Mouse (Mus musculus) CH12.LX (cell line): Measurements from ENCODE around the gene Anks3. TPM values are rescaled to one million over a fixed set of nuclear protein-coding genes. Genes with fewer than 3 reads are reported as not detected.

Experiments
- DNase-seq: peaks from one replicate; pipeline ENCODE4 v3.0.0-alpha.2; 2013; ENCODE audit errors: extremely low read depth
- H3K27ac ChIP-seq: 2 replicates; pipeline ENCODE4 v1.5.1; 2012; ENCODE audit warnings: low read depth, mild to moderate bottlenecking, control low read depth, moderate library complexity; ENCODE audit not compliant: insufficient read depth
- H3K27me3 ChIP-seq: replicated peaks from 2 replicates; pipeline ENCODE3; 2012; ENCODE audit warnings: inconsistent platforms
- H3K36me3 ChIP-seq, 2 experiments: replicated peaks in 1 of 2; 2 replicates each; pipeline versions ENCODE3 to v1.6.1; 2012; ENCODE audit warnings: inconsistent platforms in 1 of 2, low read length in 1 of 2, mild to moderate bottlenecking in 1 of 2, mixed read lengths in 1 of 2, moderate library complexity in 1 of 2; ENCODE audit not compliant: control insufficient read depth in 1 of 2, insufficient read depth in 1 of 2
- H3K4me1 ChIP-seq, 2 experiments: 2 replicates each; pipeline ENCODE4 v1.6.1; 2012; ENCODE audit warnings: inconsistent platforms in 1 of 2, moderate library complexity in 1 of 2; ENCODE audit not compliant: insufficient read depth in 2 of 2, control insufficient read depth in 1 of 2
- H3K4me2 ChIP-seq: 2 replicates; pipeline ENCODE4 v1.6.1; 2012; ENCODE audit warnings: low read depth, mild to moderate bottlenecking, control low read depth; ENCODE audit not compliant: poor library complexity, insufficient read depth, severe bottlenecking
- H3K4me3 ChIP-seq, 3 experiments: fragments of 150-350 bp in 1 of 3; sonication (generic) in 1 of 3; replicated peaks in 1 of 3; 2 replicates each; pipeline versions ENCODE3 to v1.5.1; 2011 to 2012; ENCODE audit warnings: low read depth in 2 of 3, low read length in 2 of 3, mild to moderate bottlenecking in 2 of 3, moderate library complexity in 2 of 3, control low read depth in 1 of 3, improper control_type of control experiment in 1 of 3, inconsistent platforms in 1 of 3, mixed read lengths in 1 of 3; ENCODE audit not compliant: poor library complexity in 1 of 3
- H3K79me2 ChIP-seq: replicated peaks from 2 replicates; pipeline ENCODE4 v1.6.1; 2012; ENCODE audit warnings: mild to moderate bottlenecking, moderate library complexity; ENCODE audit not compliant: control insufficient read depth, poor library complexity, insufficient read depth, severe bottlenecking; ENCODE audit errors: extremely low read depth
- H3K9ac ChIP-seq: 2 replicates; pipeline ENCODE4 v1.6.1; 2012; ENCODE audit warnings: low read depth, mild to moderate bottlenecking, control low read depth, moderate library complexity; ENCODE audit not compliant: insufficient read depth
- H3K9me3 ChIP-seq: replicated peaks from 2 replicates; pipeline ENCODE3; 2012; ENCODE audit warnings: low read length, inconsistent platforms, mixed read lengths
- BHLHE40 ChIP-seq: IDR thresholded peaks from 2 replicates; pipeline ENCODE4 v1.6.1; 2011; ENCODE audit warnings: mild to moderate bottlenecking, low read depth, low read length, improper control_type of control experiment
- CHD1 ChIP-seq: IDR thresholded peaks from 2 replicates; pipeline ENCODE4 v1.6.1; 2012; ENCODE audit warnings: low read depth, low read length, improper control_type of control experiment, inconsistent platforms
- CHD2 ChIP-seq: IDR thresholded peaks from 2 replicates; pipeline ENCODE4 v1.6.1; 2011; ENCODE audit warnings: low read length, improper control_type of control experiment
- CTCF ChIP-seq, 2 experiments: IDR thresholded peaks in 1 of 2; conservative IDR thresholded peaks in 1 of 2; 2 replicates each; pipeline ENCODE4 v1.5.1; 2011 to 2012; ENCODE audit warnings: low read depth in 2 of 2, low read length in 2 of 2, improper control_type of control experiment in 1 of 2, inconsistent platforms in 1 of 2, mild to moderate bottlenecking in 1 of 2, moderate library complexity in 1 of 2
- E2F4 ChIP-seq: IDR thresholded peaks from 2 replicates; pipeline ENCODE4 v1.6.1; 2011; ENCODE audit warnings: low read depth, low read length, improper control_type of control experiment; ENCODE audit not compliant: insufficient replicate concordance
- ELF1 ChIP-seq: IDR thresholded peaks from 2 replicates; pipeline ENCODE4 v1.6.1; 2014; ENCODE audit warnings: low read depth, mild to moderate bottlenecking, inconsistent platforms, low read length, improper control_type of control experiment
- EP300 ChIP-seq: IDR thresholded peaks from 2 replicates; pipeline ENCODE4 v1.6.1; 2011; ENCODE audit warnings: low read length, improper control_type of control experiment
- ETS1 ChIP-seq: conservative IDR thresholded peaks from 2 replicates; pipeline ENCODE4 v1.6.1; 2012; ENCODE audit warnings: low read depth, mild to moderate bottlenecking, inconsistent platforms, low read length, improper control_type of control experiment, moderate library complexity
- GABPA ChIP-seq: IDR thresholded peaks from 2 replicates; pipeline ENCODE4 v1.6.1; 2012; ENCODE audit warnings: low read depth, low read length, improper control_type of control experiment, inconsistent platforms; ENCODE audit not compliant: insufficient replicate concordance
- HCFC1 ChIP-seq: IDR thresholded peaks from 2 replicates; pipeline ENCODE4 v1.6.1; 2012; ENCODE audit warnings: low read depth, mild to moderate bottlenecking, inconsistent platforms, low read length, improper control_type of control experiment
- IRF4 ChIP-seq: IDR thresholded peaks from 2 replicates; pipeline ENCODE4 v1.6.1; 2014; ENCODE audit warnings: low read depth, mild to moderate bottlenecking, inconsistent platforms, low read length, improper control_type of control experiment
- JUN ChIP-seq: IDR thresholded peaks from 2 replicates; pipeline ENCODE4 v1.6.1; 2011; ENCODE audit warnings: low read depth, mild to moderate bottlenecking, low read length, improper control_type of control experiment, moderate library complexity; ENCODE audit not compliant: insufficient read depth
- JUND ChIP-seq: conservative IDR thresholded peaks from 2 replicates; pipeline ENCODE4 v1.6.1; 2011; ENCODE audit warnings: low read depth, low read length, improper control_type of control experiment
- KAT2A ChIP-seq: IDR thresholded peaks from 2 replicates; pipeline ENCODE4 v1.6.1; 2012; ENCODE audit warnings: low read length, improper control_type of control experiment, inconsistent platforms; ENCODE audit not compliant: insufficient replicate concordance
- MAFK ChIP-seq: IDR thresholded peaks from 2 replicates; pipeline ENCODE4 v1.6.1; 2011; ENCODE audit warnings: low read length, improper control_type of control experiment; ENCODE audit not compliant: insufficient replicate concordance
- MAX ChIP-seq: IDR thresholded peaks from 2 replicates; pipeline ENCODE4 v1.6.1; 2011; ENCODE audit warnings: low read length, improper control_type of control experiment
- MAZ ChIP-seq: IDR thresholded peaks from 2 replicates; pipeline ENCODE4 v1.6.1; 2012; ENCODE audit warnings: low read depth, mild to moderate bottlenecking, inconsistent platforms, low read length, improper control_type of control experiment, moderate library complexity
- MEF2A ChIP-seq: IDR thresholded peaks from 2 replicates; pipeline ENCODE4 v1.6.1; 2014; ENCODE audit warnings: low read depth, mild to moderate bottlenecking, inconsistent platforms, low read length, improper control_type of control experiment, borderline replicate concordance
- MXI1 ChIP-seq: IDR thresholded peaks from 2 replicates; pipeline ENCODE4 v1.6.1; 2011; ENCODE audit warnings: mild to moderate bottlenecking, low read depth, low read length, improper control_type of control experiment
- MYC ChIP-seq: IDR thresholded peaks from 2 replicates; pipeline ENCODE4 v1.6.1; 2011; ENCODE audit warnings: low read depth, mild to moderate bottlenecking, improper control_type of control experiment, low read length
- NELFE ChIP-seq: IDR thresholded peaks from 2 replicates; pipeline ENCODE4 v1.6.1; 2011; ENCODE audit warnings: low read depth, low read length, improper control_type of control experiment
- NRF1 ChIP-seq: IDR thresholded peaks from 2 replicates; pipeline ENCODE4 v1.6.1; 2014; ENCODE audit warnings: low read depth, mild to moderate bottlenecking, inconsistent platforms, low read length, improper control_type of control experiment, moderate library complexity
- PAX5 ChIP-seq: IDR thresholded peaks from 2 replicates; pipeline ENCODE4 v1.6.1; 2012; ENCODE audit warnings: low read length, inconsistent platforms, mixed read lengths
- POLR2A ChIP-seq: IDR thresholded peaks from 2 replicates; pipeline ENCODE4 v1.6.1; 2011; ENCODE audit warnings: low read depth, mild to moderate bottlenecking, improper control_type of control experiment, low read length
- POLR2AphosphoS2 ChIP-seq: IDR thresholded peaks from 2 replicates; pipeline ENCODE4 v1.6.1; 2011; ENCODE audit warnings: low read depth, low read length, improper control_type of control experiment
- RAD21 ChIP-seq: IDR thresholded peaks from 2 replicates; pipeline ENCODE4 v1.6.1; 2011; ENCODE audit warnings: low read depth, mild to moderate bottlenecking, low read length, improper control_type of control experiment, moderate library complexity
- RCOR1 ChIP-seq: conservative IDR thresholded peaks from 2 replicates; pipeline ENCODE4 v1.6.1; 2012; ENCODE audit warnings: low read depth, mild to moderate bottlenecking, inconsistent platforms, low read length, improper control_type of control experiment
- SIN3A ChIP-seq: IDR thresholded peaks from 2 replicates; pipeline ENCODE4 v1.6.1; 2012; ENCODE audit warnings: low read length, improper control_type of control experiment, inconsistent platforms
- SMC3 ChIP-seq: IDR thresholded peaks from 2 replicates; pipeline ENCODE4 v1.6.1; 2011; ENCODE audit warnings: low read depth, low read length, improper control_type of control experiment
- TBP ChIP-seq: conservative IDR thresholded peaks from 2 replicates; pipeline ENCODE4 v1.6.1; 2011; ENCODE audit warnings: low read depth, low read length, improper control_type of control experiment
- TCF12 ChIP-seq: IDR thresholded peaks from 2 replicates; pipeline ENCODE4 v1.6.1; 2014; ENCODE audit warnings: low read depth, mild to moderate bottlenecking, inconsistent platforms, low read length, improper control_type of control experiment
- UBTF ChIP-seq: IDR thresholded peaks from 2 replicates; pipeline ENCODE4 v1.6.1; 2012; ENCODE audit warnings: low read depth, mild to moderate bottlenecking, inconsistent platforms, low read length, improper control_type of control experiment, moderate library complexity
- USF1 ChIP-seq: IDR thresholded peaks from 2 replicates; pipeline ENCODE4 v1.6.1; 2014; ENCODE audit warnings: low read depth, mild to moderate bottlenecking, inconsistent platforms, low read length, improper control_type of control experiment
- USF2 ChIP-seq: conservative IDR thresholded peaks from 2 replicates; pipeline ENCODE4 v1.6.1; 2011; ENCODE audit warnings: low read depth, low read length, improper control_type of control experiment
- ZC3H11A ChIP-seq: IDR thresholded peaks from 2 replicates; pipeline ENCODE4 v1.6.1; 2012; ENCODE audit warnings: low read depth, mild to moderate bottlenecking, inconsistent platforms, low read length, improper control_type of control experiment
- ZKSCAN1 ChIP-seq: IDR thresholded peaks from 2 replicates; pipeline ENCODE4 v1.6.1; 2012; ENCODE audit warnings: low read depth, inconsistent platforms, low read length, improper control_type of control experiment, borderline replicate concordance
- ZMIZ1 ChIP-seq: IDR thresholded peaks from 2 replicates; pipeline ENCODE4 v1.6.1; 2012; ENCODE audit warnings: low read depth, mild to moderate bottlenecking, inconsistent platforms, low read length, improper control_type of control experiment
- ZNF384 ChIP-seq: IDR thresholded peaks from 2 replicates; pipeline ENCODE4 v1.6.1; 2012; ENCODE audit warnings: low read depth, low read length, improper control_type of control experiment, inconsistent platforms
- dilution Hi-C: fragments of 300-500 bp; cut with MboI; formaldehyde crosslinking; loops from 2 replicates; pipeline ENCODE4 v1.14.3; 2020; ENCODE audit warnings: low sequenced_read_pairs; ENCODE audit not compliant: extremely low pct_unique_long_range_greater_than_20kb, extremely low pct_ligation_motif_present
- in situ Hi-C: fragments of 300-500 bp; cut with MboI; formaldehyde crosslinking; loops from 3 replicates; pipeline ENCODE4 v1.14.3; 2019; ENCODE audit warnings: low sequenced_read_pairs, low pct_ligation_motif_present, low pct_unique_long_range_greater_than_20kb, mixed read lengths
- polyA plus RNA-seq: library from polyadenylated mRNA; unstranded; fragments of >175 nt; gene quantifications from 2 replicates; pipeline ENCODE4 v1.2.1, GENCODE M21; 2012; ENCODE audit warnings: low read depth; ENCODE audit not compliant: insufficient read length
- total RNA-seq, 2 experiments: library from RNA; depleted of rRNA; stranded (reverse); fragments of 300-350 nt in 1 of 2; fragments of >200 nt in 1 of 2; gene quantifications; 2 replicates each; pipeline ENCODE4 v1.2.3; 2012 to 2014

Anks3 gene
- total and polyA plus RNA-seq, 3 experiments: 17.0 to 34.9 (median 24.4) TPM

GRCm38 (mm10) chr16:5013054-5013838, 49.2 kb upstream of the Anks3 start, which contains the start of gene Rogdi:
Gene Rogdi, minus strand, starts transcription at chr16:5013553.
- peak within 1 kb of the TSS; percentile 11; the same call in 1 of the 2 replicates for H3K9ac ChIP-seq
- no peaks in the 10 kb centered on the region for H3K9me3 ChIP-seq
- no peak for TF ChIP-seq MYC
- TF ChIP-seq RAD21: no peak
- TF ChIP-seq ZKSCAN1: 0 out of 2 replicates have a peak, but pooled peaks have one; percentile 17
- TF ChIP-seq MAFK: no peak
- peak; percentile 81 for TF ChIP-seq TCF12
- TF ChIP-seq RCOR1: no peak
- no peak for TF ChIP-seq ZC3H11A
- no peak for TF ChIP-seq CHD1
- TF ChIP-seq NRF1: peak; percentile 60
- TF ChIP-seq CHD2: peak; percentile 94
- TF ChIP-seq KAT2A: 0 out of 2 replicates have a peak, but pooled peaks have one; percentile 61
- TF ChIP-seq IRF4: peak; percentile 21; the same call in 1 of the 2 replicates
- no peak for TF ChIP-seq ZNF384
- no peak for TF ChIP-seq GABPA
- TF ChIP-seq BHLHE40: peak; percentile 68; the same call in 1 of the 2 replicates
- peak in 1 of 2 experiments; percentile 49; a peak in 2 of 4 replicates for TF ChIP-seq CTCF (conservative IDR thresholded peaks at IDR 0.05 in 1 of 2, IDR thresholded peaks at IDR 0.05 in 1 of 2; ENCODE audit: low read depth in 2 of 2, low read length in 2 of 2)
- peak; percentile 21 for TF ChIP-seq SMC3
- no peak for TF ChIP-seq ETS1
- TF ChIP-seq JUND: no peak
- TF ChIP-seq MEF2A: peak; percentile 74
- peak; percentile 77; the same call in 1 of the 2 replicates for TF ChIP-seq NELFE
- TF ChIP-seq TBP: 0 out of 2 replicates have a peak, but pooled peaks have one; percentile 36
- no peak; the same call in 1 of the 2 replicates for TF ChIP-seq UBTF
- no peak for TF ChIP-seq MAZ
- no peak for TF ChIP-seq EP300
- peak; percentile 53 for TF ChIP-seq HCFC1
- peak; percentile 67; the same call in 1 of the 2 replicates for TF ChIP-seq E2F4
- TF ChIP-seq USF1: peak; percentile 28
- no peak for TF ChIP-seq PAX5
- TF ChIP-seq MAX: peak; percentile 60; the same call in 1 of the 2 replicates
- peak; percentile 96 for TF ChIP-seq ZMIZ1
- TF ChIP-seq POLR2A: peak; percentile 85
- no peak for TF ChIP-seq JUN
- TF ChIP-seq MXI1: peak; percentile 88
- TF ChIP-seq ELF1: peak; percentile 59; the same call in 1 of the 2 replicates
- peak; percentile 96 for TF ChIP-seq POLR2AphosphoS2
- peak; percentile 76; the same call in 1 of the 2 replicates for TF ChIP-seq SIN3A
- TF ChIP-seq USF2: no peak
- DNase-seq: peak; percentile 100
- H3K4me1 ChIP-seq: peaks cover 19 to 48% of the 10 kb centered on the region in 2 experiments
- peak within 1 kb of the TSS; percentile 90 for H3K4me2 ChIP-seq
- no peaks in the 10 kb centered on the region for H3K27me3 ChIP-seq
- peaks cover 45 to 67% of the 10 kb centered on the region in 2 experiments for H3K36me3 ChIP-seq
- peak within 1 kb of the TSS; percentile 78 for H3K27ac ChIP-seq
- H3K79me2 ChIP-seq: no peaks in the 10 kb centered on the region
- H3K4me3 ChIP-seq: peak within 1 kb of the TSS; percentile 68 to 97 (median 68)
- in situ Hi-C loops: no loop called here
- dilution Hi-C loops: no loop called here
